Mouse (Mus musculus) olfactory bulb, adult 2 months (tissue): ENCODE results near the gene Gm28308.

Source experiments
- CTCF ChIP-seq: fragments of 200-500 bp; IDR thresholded peaks from 2 replicates; pipeline ENCODE4 v1.5.1; 2012; ENCODE audit warnings: low read depth, mild to moderate bottlenecking, low read length, moderate library complexity; ENCODE audit not compliant: insufficient read depth
- POLR2A ChIP-seq: fragments of 200-500 bp; IDR thresholded peaks from 2 replicates; pipeline ENCODE4 v1.6.1; 2012; ENCODE audit warnings: mild to moderate bottlenecking, low read depth, low read length, moderate library complexity; ENCODE audit not compliant: insufficient read depth

- TF ChIP-seq CTCF (no peak), POLR2A (no peak)
These were observed 94.1 kb downstream of the Gm28308 start for GRCm38 (mm10) chr6:52118903-52119635.
